Mouse (Mus musculus): Measurements from ENCODE around the gene Add1.

Gene Add1

GRCm38 (mm10) chr5:34573268-34574221 lies at the start of gene Add1:
Gene Add1, plus strand, starts transcription at chr5:34573664.
- peak; percentile 99 for DNase-seq (ENCODE audit: low read depth)

- peak; percentile 53 for DNase-seq (ENCODE audit: low read depth)
Observed at GRCm38 (mm10) chr5:34523958-34524485, 49.4 kb upstream of the Add1 start.

- no peak for DNase-seq (ENCODE audit: low read depth)
Observed at GRCm38 (mm10) chr5:34524511-34524910, 49.0 kb upstream of the Add1 start.

GRCm38 (mm10) chr5:34525663-34526476 lies 47.6 kb upstream of the Add1 start, which contains the start of gene Sh3bp2:
Gene Sh3bp2, plus strand, starts transcription at chr5:34525838.
- DNase-seq (ENCODE audit: low read depth): peak; percentile 96

GRCm38 (mm10) chr5:34526477-34526775 lies 47.0 kb upstream of the Add1 start:
- DNase-seq (ENCODE audit: low read depth): no peak

- DNase-seq (ENCODE audit: low read depth): peak; percentile 15
Observed at GRCm38 (mm10) chr5:34527352-34527751, 46.1 kb upstream of the Add1 start.

GRCm38 (mm10) chr5:34528724-34529123 lies 44.7 kb upstream of the Add1 start:
- DNase-seq (ENCODE audit: low read depth): no peak

- DNase-seq (ENCODE audit: low read depth): no peak
Observed at GRCm38 (mm10) chr5:34530116-34530515, 43.3 kb upstream of the Add1 start.

- DNase-seq (ENCODE audit: low read depth): no peak
Observed at GRCm38 (mm10) chr5:34530687-34531086, 42.8 kb upstream of the Add1 start.

- no peak for DNase-seq (ENCODE audit: low read depth)
Observed at GRCm38 (mm10) chr5:34533066-34533465, 40.4 kb upstream of the Add1 start.

GRCm38 (mm10) chr5:34533820-34534219 lies 39.6 kb upstream of the Add1 start:
- DNase-seq (ENCODE audit: low read depth): no peak

- no peak for DNase-seq (ENCODE audit: low read depth)
Observed at GRCm38 (mm10) chr5:34534776-34535581, 38.5 kb upstream of the Add1 start.

- DNase-seq (ENCODE audit: low read depth): no peak
Observed at GRCm38 (mm10) chr5:34535831-34536230, 37.6 kb upstream of the Add1 start.

- DNase-seq (ENCODE audit: low read depth): no peak
Observed at GRCm38 (mm10) chr5:34538079-34538478, 35.4 kb upstream of the Add1 start.

GRCm38 (mm10) chr5:34538527-34538926 lies 34.9 kb upstream of the Add1 start:
- DNase-seq (ENCODE audit: low read depth): peak; percentile 84

GRCm38 (mm10) chr5:34539121-34539520 lies 34.3 kb upstream of the Add1 start:
- no peak for DNase-seq (ENCODE audit: low read depth)

GRCm38 (mm10) chr5:34542166-34542565 lies 31.3 kb upstream of the Add1 start:
- DNase-seq (ENCODE audit: low read depth): no peak

GRCm38 (mm10) chr5:34543114-34543513 lies 30.4 kb upstream of the Add1 start:
- DNase-seq (ENCODE audit: low read depth): peak; percentile 47

GRCm38 (mm10) chr5:34547410-34547809 lies 26.1 kb upstream of the Add1 start:
- DNase-seq (ENCODE audit: low read depth): peak; percentile 71

GRCm38 (mm10) chr5:34549135-34549482 lies 24.4 kb upstream of the Add1 start:
- no peak for DNase-seq (ENCODE audit: low read depth)

GRCm38 (mm10) chr5:34549483-34550221 lies 23.8 kb upstream of the Add1 start:
- DNase-seq (ENCODE audit: low read depth): peak; percentile 63

Data from naive thymus-derived CD4-positive, alpha-beta T cell, adult 2 months (primary cell).